Mouse (Mus musculus) ES-E14 (cell line): Measurements from ENCODE around the gene Pigx. TPM values are rescaled to one million over a fixed set of nuclear protein-coding genes. Genes with fewer than 3 reads are reported as not detected.

Experiments used
- DNase-seq: peaks from one replicate; pipeline ENCODE4 v3.0.0-alpha.2; 2013; ENCODE audit warnings: low read depth, low spot score
- H3K27ac ChIP-seq: 2 replicates; pipeline ENCODE4 v1.5.1; 2012; ENCODE audit warnings: low read depth, mild to moderate bottlenecking, low read length, moderate library complexity, mixed read lengths; ENCODE audit not compliant: poor library complexity, insufficient read depth, severe bottlenecking
- H3K36me3 ChIP-seq: 2 replicates; pipeline ENCODE4 v1.6.1; 2012; ENCODE audit warnings: mild to moderate bottlenecking, low read length, moderate library complexity, mixed read lengths; ENCODE audit not compliant: control insufficient read depth, poor library complexity, insufficient read depth, severe bottlenecking
- H3K4me1 ChIP-seq, 2 experiments: fragments of 150-350 bp in 1 of 2; sonication (generic) in 1 of 2; 2 replicates each; pipeline ENCODE4 v1.6.1; 2012; ENCODE audit warnings: low read length in 2 of 2, mild to moderate bottlenecking in 1 of 2, mixed read lengths in 1 of 2; ENCODE audit not compliant: control insufficient read depth in 2 of 2, insufficient read depth in 2 of 2, poor library complexity in 1 of 2
- H3K4me3 ChIP-seq, 2 experiments: fragments of 150-350 bp in 1 of 2; sonication (generic) in 1 of 2; 2 replicates each; pipeline ENCODE4 v1.5.1; 2012; ENCODE audit warnings: low read length in 2 of 2, low read depth in 1 of 2, mild to moderate bottlenecking in 1 of 2, mixed read lengths in 1 of 2; ENCODE audit not compliant: insufficient read depth in 1 of 2, poor library complexity in 1 of 2, severe bottlenecking in 1 of 2
- H3K9ac ChIP-seq: 2 replicates; pipeline ENCODE4 v1.6.1; 2012; ENCODE audit warnings: low read depth, mild to moderate bottlenecking, low read length, mixed read lengths; ENCODE audit not compliant: poor library complexity, insufficient read depth, severe bottlenecking
- H3K9me3 ChIP-seq: fragments of 150-350 bp; sonication (generic); 2 replicates; pipeline ENCODE4 v1.6.1; 2012; ENCODE audit warnings: low read depth, mild to moderate bottlenecking, low read length; ENCODE audit not compliant: control insufficient read depth, insufficient read depth
- CHD2 ChIP-seq: IDR thresholded peaks from 2 replicates; pipeline ENCODE4 v1.6.1; 2014; ENCODE audit warnings: mild to moderate bottlenecking, low read depth, low read length, inconsistent platforms
- HCFC1 ChIP-seq: IDR thresholded peaks from 2 replicates; pipeline ENCODE4 v1.6.1; 2012; ENCODE audit warnings: low read length, inconsistent platforms, borderline replicate concordance; ENCODE audit not compliant: insufficient read depth
- MAFK ChIP-seq: IDR thresholded peaks from 2 replicates; pipeline ENCODE4 v1.6.1; 2014; ENCODE audit warnings: mild to moderate bottlenecking, low read depth, low read length, inconsistent platforms; ENCODE audit not compliant: insufficient read depth
- ZC3H11A ChIP-seq: IDR thresholded peaks from 2 replicates; pipeline ENCODE4 v1.6.1; 2012; ENCODE audit warnings: low read depth, mild to moderate bottlenecking, inconsistent platforms, low read length, borderline replicate concordance
- ZNF384 ChIP-seq: IDR thresholded peaks from 2 replicates; pipeline ENCODE4 v1.6.1; 2012; ENCODE audit warnings: low read depth, low read length, inconsistent platforms
- in situ Hi-C, 2 experiments: fragments of 600-800 bp; cut with MboI; formaldehyde crosslinking; loops; one replicate each; pipeline ENCODE4 v1.15.1; 2025; ENCODE audit warnings: low sequenced_read_pairs in 2 of 2, inconsistent platforms in 1 of 2; ENCODE audit not compliant: unreplicated experiment in 2 of 2
- total RNA-seq: library from RNA; depleted of rRNA; stranded (reverse); fragments of 300-350 nt; gene quantifications from 2 replicates; pipeline ENCODE4 v1.2.3, GENCODE M21; 2012

Gene Pigx
- total RNA-seq, 1 experiment: 59.5 TPM

DNA sequence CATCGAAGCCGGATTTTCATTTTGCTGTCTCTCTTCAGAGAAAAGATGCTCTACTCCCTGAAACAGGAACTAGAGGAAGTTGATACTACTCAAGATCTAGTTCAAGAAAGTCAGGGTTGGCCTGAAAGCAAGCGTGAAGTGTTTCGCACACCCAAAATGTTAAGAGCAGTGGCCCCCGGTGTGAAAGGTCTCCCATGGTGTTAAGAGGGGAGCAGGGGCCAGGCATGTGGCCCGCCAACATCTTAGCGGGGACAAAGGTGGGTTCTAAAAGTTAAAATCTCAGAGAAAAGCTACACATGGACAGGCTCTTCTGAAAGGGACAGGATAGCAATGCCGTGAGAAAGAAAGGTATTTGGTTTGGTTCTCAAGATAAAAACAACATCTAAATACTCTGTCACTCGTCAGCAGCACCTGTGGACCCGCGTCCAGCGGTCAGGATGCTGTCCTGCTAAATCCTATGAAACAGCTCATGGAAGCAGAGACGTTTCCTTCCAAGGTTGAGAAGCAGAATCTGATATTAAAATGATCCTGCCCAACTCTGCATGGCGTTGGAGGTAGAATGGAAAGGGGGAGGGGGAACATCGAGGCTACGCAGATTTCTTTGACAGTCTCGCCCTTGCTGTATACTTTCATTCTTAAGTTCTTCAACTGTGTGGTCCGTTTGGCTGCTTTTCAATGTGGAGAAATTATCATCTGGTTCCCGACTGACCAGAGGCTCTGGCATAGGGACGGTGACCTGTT is 30.1 kb upstream of the Pigx start:
- TF ChIP-seq MAFK (no peak), ZNF384 (no peak), HCFC1 (no peak), CHD2 (no peak), ZC3H11A (no peak)
- Histone ChIP-seq H3K36me3 (no peaks in the 10 kb centered on the region; the same call in 1 of the 2 replicates), H3K27ac (peak overlapping the region; percentile 75), H3K9ac (peak overlapping the region; percentile 81), H3K4me1 (peaks cover 6 to 16% of the 10 kb centered on the region in 2 experiments; a peak in 3 of 4 replicates), H3K4me3 (peak overlapping the region; percentile 65), H3K9me3 (no peaks in the 10 kb centered on the region)
- in situ Hi-C loops: no loop called here
- no peak for DNase-seq

DNA sequence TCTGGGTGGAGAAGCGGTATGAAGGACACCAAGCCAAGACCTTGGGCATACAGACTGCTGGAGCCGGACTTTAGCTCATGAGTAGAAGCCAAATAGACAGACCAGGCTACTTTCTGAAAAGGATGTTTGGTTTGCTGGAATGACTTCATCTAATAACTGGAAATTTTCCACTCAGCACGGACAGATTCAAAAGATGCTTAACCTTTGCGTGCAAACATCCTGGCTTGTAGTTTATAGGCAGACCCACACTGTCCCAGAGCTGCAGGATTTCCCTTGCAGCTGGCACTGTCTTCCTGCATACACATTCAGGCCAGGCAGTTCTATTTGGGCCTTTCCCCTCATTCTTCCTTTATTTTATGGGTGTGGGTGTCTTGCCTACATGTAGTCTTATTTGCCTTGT is 27.5 kb upstream of the Pigx start:
- H3K4me3 ChIP-seq: no peak overlapping the region
- no peaks in the 10 kb centered on the region; the same call in 1 of the 2 replicates for H3K36me3 ChIP-seq
- TF ChIP-seq ZC3H11A (no peak), CHD2 (no peak), MAFK (no peak), HCFC1 (no peak), ZNF384 (no peak)
- H3K9ac ChIP-seq: no peak overlapping the region
- H3K27ac ChIP-seq: no peak overlapping the region
- no peaks in the 10 kb centered on the region for H3K9me3 ChIP-seq
- in situ Hi-C loops: no loop called here
- peaks cover 6 to 20% of the 10 kb centered on the region in 2 experiments; a peak in 3 of 4 replicates for H3K4me1 ChIP-seq
- DNase-seq: no peak

DNA sequence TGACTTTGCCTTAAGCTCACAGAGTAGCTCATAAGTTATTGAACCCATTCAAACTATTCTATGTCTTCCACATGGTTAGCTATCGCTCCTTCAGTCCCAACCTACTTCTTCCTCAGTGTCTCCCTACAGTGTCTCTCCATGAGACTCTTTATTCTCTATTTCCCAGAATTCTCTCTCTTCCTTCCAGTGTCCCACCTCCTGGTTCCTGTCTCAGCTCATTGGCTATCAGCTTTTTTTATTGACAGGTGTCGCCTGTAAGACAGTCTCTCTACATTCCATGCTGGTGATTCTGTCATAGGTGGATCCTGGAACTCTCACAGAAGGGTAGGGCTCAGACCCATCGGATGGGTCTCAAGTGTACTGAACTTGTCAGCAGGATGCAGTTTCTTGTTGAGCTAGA is 25.8 kb upstream of the Pigx start:
- in situ Hi-C loops: no loop called here
- Histone ChIP-seq H3K9ac (peak overlapping the region; percentile 59; the same call in 1 of the 2 replicates), H3K9me3 (no peaks in the 10 kb centered on the region), H3K4me1 (peaks cover 4 to 17% of the 10 kb centered on the region in 2 experiments; a peak in 3 of 4 replicates), H3K36me3 (no peaks in the 10 kb centered on the region), H3K4me3 (peak overlapping the region; percentile 31 to 46; a peak in 3 of 4 replicates), H3K27ac (peak overlapping the region; percentile 68; the same call in 1 of the 2 replicates)
- peak; percentile 18; the same call in 1 of the 2 replicates for TF ChIP-seq HCFC1
- TF ChIP-seq ZNF384: no peak
- TF ChIP-seq ZC3H11A: no peak
- no peak for DNase-seq

DNA sequence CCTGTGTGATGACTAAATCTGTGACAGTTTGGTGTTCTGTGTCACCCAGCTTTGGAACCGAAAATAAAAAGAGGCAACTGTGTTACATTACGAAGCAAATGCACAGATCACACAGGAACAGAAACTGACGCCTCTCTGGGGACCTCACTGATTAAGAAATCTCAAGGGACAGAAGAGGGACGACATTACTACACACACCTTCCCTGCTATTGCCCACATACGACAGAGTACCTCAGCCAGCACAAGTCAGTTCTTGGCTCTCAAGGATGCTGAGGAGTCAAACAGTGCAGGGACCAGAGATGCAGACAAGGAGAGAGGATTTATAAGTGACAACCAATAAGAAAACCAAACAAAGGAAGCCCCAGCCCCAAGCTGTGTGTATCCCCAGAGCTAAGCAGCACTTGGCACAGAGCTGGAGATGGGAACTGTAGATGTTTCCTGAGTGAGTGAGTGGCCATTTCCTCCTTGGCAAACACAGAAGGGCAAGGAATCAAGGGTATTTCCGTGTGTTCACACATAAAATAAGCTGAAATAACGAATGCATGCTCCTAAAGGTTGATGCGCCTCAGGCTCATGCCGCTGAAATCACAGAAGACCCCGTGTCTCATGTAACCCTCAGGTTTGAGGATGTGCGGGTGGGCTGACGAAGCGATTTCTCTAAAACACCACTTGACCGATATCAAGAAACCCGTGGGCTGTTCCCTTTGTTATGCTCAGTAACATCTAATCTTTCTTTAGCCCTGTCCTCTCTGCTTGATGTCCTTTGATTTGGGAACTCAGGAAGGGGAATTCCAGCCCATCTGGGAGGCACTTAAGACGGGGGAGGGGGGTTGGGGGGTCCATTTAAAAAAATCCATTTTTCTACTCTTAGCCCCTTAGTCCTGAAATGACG is 25.1 kb upstream of the Pigx start:
- Histone ChIP-seq H3K4me3 (peak overlapping the region; percentile 31 to 46), H3K27ac (peak overlapping the region; percentile 68), H3K4me1 (peaks cover 4 to 16% of the 10 kb centered on the region in 2 experiments; a peak in 3 of 4 replicates), H3K9ac (peak overlapping the region; percentile 59), H3K36me3 (no peaks in the 10 kb centered on the region), H3K9me3 (no peaks in the 10 kb centered on the region)
- DNase-seq: no peak
- in situ Hi-C loops: no loop called here
- TF ChIP-seq ZC3H11A (no peak), ZNF384 (no peak), MAFK (peak; percentile 75), HCFC1 (0 out of 2 replicates have a peak, but pooled peaks have one; percentile 2), CHD2 (no peak)
